Mouse (Mus musculus): Measurements from ENCODE around the gene Mgat5b.

The Mgat5b gene

GRCm38 (mm10) chr11:116919186-116920020 is 740 bp downstream of the Mgat5b start:
- DNase-seq = no peak

DNA sequence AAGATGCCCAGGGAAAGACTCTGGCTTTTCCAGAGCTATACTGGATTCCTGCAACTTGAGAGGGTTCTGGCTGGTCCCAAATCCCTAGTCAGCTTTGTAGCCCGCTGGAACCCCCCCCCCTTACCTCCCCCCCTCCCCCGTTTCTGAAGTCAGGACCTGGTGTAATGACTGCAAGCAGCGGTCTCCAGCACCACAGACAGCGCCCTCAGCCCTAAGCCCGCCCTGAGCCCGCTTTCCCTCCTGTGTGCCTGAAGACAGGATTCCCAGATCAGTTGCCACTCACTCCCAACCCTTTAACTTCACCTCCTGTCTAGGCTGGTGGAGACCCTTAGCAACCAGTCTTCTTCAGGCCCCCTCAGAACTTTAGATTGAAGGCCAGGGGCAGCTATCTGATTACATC is 2.1 kb downstream of the Mgat5b start:
- peak; percentile 66 for DNase-seq

DNA sequence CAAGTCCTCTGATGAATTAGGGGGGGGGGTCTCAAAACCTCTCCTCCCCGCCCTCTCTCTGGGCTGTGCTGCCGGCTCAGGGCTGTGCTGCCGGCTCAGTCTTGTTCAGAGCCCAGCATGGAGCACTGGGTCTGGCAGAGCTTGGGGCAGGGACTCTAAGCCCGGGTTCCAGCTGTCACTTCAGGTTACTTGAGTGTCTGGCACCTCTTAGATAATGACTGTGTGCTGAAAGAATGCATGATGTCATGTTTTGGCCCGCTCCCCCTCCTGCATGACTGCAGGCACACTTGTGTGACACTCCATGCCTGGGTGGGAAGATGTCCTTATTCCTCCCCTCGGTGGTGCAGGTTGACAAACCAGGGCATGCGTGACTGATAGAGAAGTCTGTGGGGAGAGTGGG is 3.4 kb downstream of the Mgat5b start:
- DNase-seq = no peak

- DNase-seq = no peak
Observed at GRCm38 (mm10) chr11:116928031-116928430, 9.4 kb downstream of the Mgat5b start.

DNA sequence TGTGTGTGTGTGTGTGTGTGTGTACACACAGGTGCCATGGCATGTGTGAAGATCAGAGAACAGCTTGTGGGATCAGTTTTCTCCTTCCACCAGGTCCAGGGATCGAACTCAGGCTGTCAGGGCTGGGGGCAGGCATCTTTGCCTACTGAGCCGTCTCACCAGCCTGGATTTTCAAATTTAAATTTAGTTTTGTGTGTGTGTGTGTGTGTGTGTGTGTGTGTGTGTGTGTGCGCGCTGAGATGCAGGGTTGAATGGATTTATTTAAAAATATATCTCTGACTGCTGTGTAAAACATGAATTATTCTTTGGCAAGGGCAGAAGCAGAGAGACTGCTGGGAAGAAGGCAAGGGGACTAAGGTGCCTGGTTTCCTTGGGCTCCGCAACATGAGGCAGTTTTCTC is 16.2 kb downstream of the Mgat5b start:
- no peak for DNase-seq

- DNase-seq = no peak
Observed at GRCm38 (mm10) chr11:116935354-116935753, 16.7 kb downstream of the Mgat5b start.

DNA sequence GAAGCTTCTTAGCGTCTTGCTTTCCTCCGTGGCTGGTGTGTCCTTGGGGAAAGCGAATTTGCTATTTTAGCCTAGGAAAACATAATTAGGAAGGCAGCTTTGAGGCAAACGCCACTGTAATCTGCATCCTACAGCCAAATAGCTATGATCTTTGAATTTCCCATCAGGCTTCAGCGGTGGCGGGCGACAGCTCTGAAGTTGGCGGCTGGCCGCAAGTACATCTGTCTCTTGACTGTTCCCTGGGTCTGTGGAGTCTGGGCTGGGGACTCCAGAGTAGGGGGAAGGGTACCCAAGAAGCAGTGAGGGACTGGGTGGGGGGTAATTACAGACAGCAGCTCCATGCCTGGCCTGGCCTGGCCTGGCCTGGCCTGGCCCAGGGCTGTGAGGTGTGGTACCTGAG is 17.3 kb downstream of the Mgat5b start:
- no peak for DNase-seq

DNA sequence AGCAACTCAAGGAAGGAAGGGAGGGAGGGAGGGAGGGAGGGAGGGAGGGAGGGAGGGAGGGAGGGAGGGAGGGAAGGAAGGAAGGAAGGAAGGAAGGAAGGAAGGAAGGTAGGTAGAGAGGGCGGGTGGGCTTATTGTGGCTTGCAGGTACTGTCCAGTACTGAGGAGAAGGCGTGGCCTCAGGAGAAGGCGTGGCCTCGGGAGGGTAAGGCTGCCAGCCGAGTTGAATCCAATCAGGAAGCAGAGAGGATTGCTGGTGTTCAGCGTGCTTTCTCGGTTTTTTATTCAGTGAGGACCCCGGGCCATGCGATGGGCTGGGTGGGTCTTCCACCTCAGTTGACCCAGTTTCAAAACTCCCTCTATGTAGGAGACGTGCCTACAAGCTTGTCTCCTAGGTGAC is 18.5 kb downstream of the Mgat5b start:
- no peak for DNase-seq

- DNase-seq = no peak
Observed at GRCm38 (mm10) chr11:116940088-116940855, 21.6 kb downstream of the Mgat5b start.

- no peak for DNase-seq
Observed at GRCm38 (mm10) chr11:116944346-116944745, 25.7 kb downstream of the Mgat5b start.

- DNase-seq = no peak
Observed at GRCm38 (mm10) chr11:116949832-116950231, 31.2 kb downstream of the Mgat5b start.

DNA sequence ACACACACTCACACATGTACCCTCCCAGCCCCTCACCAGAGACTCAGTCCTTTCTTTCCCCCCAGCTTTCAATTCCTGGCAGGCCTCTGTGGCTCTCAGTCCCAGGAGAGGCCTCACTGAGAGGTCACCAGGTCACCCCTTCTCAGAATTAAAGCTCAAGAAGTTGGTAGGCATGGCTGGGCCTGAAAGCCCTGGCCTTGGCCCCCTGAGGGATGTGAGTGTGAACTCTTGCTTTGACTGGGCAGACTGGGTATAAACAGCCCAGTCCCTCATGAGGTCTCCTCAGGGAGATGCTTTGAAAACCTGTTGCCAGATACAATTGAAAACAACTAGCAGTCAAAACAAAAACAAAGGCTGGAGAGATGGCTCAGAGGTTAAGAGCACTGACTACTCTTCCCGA is 32.8 kb downstream of the Mgat5b start:
- DNase-seq = no peak

GRCm38 (mm10) chr11:116954231-116955118 is 35.8 kb downstream of the Mgat5b start:
- no peak for DNase-seq

DNA sequence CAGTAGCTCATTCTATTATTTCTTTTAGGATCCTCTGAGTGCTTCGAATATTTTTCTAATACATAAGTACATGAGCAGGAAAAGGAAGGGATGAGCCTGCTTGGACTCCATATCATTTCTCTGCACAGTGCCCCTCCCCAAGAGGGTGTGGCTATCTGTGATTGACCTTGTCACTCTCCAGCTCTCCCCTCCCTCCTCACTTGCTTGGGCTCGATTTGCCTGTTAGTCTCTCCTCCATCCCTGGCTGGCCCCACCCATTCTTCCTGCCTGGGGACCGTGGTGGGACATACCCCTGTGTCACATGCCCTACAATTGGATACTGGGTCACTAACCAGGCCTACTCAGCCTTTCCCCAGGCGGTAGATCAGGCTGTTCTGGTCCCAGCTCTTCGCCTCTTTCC is 39.9 kb downstream of the Mgat5b start:
- no peak for DNase-seq

- no peak for DNase-seq
Observed at GRCm38 (mm10) chr11:116965061-116965460, 46.4 kb downstream of the Mgat5b start.

DNA sequence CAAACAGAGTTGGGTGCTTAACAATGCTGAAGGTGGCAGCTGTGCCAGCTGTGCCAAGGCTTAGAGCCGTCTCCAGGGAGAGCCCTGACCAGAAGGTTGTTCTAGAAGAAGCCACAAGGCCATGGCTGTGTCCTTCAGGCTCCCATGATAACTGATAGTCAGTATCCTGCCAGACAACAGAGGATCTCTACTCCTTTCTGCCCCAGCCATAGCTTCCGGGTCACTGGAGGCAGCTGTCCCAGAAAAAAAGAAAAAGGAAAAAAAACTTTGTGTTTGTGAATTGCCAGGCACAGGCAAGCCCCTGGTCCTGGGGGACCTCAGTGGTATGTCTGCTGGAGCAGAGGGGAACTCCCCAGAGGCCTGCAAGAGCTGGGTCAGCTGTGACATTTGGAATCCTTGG is 47.3 kb downstream of the Mgat5b start:
- no peak for DNase-seq

GRCm38 (mm10) chr11:116968586-116968985 is 49.9 kb downstream of the Mgat5b start:
- no peak for DNase-seq

DNA sequence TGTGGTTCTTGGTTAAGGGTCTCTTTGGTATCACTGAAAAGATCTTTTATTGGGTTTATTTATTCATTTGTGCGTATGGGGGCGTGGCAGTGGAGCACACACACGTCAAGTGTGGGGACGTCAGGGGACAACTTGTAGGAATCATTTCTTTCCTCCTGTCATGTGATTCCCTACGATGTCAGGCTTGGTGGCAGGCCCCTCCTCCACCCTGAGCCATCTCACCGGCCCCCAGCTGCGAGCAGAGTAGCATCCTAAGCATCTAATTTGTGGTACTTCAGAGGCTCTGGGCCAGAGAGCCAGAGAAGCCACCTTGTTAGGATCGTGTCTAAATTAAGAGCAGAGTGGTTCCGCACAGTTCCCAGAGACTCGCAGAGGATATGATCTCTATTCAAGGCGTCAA is 50.8 kb downstream of the Mgat5b start:
- DNase-seq = no peak

DNA sequence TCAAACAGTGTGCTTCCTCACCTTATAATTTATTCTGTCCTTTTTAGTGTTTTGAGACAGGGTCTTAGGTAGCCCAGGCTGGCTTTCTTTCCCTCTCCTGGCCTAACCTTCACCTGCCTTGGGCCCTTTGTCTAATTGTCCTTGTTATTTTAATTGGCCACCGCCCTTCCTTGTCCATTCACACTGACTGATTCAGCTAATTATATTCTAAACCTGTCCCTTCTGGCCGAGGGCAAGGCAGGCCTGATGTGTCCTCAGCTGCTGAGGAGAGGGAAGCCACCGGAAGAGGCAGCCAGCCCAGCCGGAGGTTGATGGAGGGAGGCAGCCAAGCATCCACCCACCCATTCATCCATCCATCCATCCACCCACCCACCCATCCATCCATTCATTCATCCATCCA is 52.2 kb downstream of the Mgat5b start:
- no peak for DNase-seq

DNA sequence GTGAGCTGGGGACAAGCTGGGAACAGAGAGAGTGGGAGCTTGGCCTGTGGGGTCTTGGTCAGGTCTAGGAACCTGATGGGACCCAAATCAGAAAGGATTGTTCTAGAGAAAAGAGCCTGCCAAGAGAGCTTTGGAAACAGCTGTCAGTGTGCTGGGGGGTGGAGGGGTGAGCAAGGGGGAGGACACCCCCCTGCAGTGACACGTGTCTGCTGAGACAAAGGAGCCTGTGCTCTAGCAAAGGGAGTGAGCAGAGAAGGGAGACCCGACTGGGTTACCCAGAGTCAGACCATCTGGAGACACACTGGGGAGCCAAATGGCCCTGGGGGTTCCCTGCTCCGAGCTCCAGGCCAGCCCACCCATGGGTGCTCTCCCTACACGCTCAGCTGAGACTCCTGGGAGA is 54.2 kb downstream of the Mgat5b start:
- DNase-seq = peak; percentile 41

DNA sequence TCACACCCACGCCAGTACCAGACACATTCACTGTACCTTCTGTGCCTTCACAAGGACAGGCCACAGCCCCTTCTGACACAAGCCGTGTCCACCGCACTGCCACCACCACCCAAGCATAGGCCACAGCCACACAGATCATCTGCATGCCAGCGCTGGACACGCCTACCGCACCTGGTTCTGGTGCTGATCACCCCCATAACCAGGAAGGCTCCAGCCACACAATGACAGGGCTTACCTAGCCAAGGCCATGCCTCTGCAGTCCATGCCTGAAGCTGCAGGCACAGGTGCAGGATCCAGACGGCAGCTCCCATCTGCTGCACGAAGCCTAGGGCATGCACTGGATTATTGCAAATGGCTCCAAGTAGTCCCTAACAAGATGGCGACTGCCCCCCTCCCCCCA is 54.8 kb downstream of the Mgat5b start:
- DNase-seq = no peak

GRCm38 (mm10) chr11:116974341-116974740 is 55.7 kb downstream of the Mgat5b start:
- DNase-seq = no peak

DNA sequence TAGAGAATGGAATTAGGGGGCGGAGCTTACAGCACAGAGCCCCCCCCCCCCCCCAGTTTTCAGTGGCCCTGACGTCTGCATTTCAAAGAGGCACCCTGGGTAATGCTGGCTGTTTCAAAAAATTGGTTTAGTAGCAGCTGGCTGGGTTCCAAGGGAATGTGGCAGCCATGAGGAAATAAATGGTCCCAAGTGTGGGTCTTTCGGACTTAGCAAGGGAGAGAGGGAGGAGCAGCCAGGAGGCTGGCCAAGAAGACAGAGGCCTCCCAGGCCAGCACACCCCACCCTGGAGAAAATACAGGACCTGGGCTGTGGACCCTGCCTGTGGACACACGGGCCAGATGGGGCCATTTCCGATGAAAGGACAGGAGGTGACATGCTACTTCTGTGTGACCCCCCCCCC is 61.6 kb downstream of the Mgat5b start:
- peak; percentile 77 for DNase-seq

Data from kidney, postnatal 10 days (tissue).